Mouse (Mus musculus): ENCODE data around the gene Pomgnt1.
A peak's percentile ranks its signal among the peaks of the same experiment; 100 is the strongest.

The Pomgnt1 gene

DNA sequence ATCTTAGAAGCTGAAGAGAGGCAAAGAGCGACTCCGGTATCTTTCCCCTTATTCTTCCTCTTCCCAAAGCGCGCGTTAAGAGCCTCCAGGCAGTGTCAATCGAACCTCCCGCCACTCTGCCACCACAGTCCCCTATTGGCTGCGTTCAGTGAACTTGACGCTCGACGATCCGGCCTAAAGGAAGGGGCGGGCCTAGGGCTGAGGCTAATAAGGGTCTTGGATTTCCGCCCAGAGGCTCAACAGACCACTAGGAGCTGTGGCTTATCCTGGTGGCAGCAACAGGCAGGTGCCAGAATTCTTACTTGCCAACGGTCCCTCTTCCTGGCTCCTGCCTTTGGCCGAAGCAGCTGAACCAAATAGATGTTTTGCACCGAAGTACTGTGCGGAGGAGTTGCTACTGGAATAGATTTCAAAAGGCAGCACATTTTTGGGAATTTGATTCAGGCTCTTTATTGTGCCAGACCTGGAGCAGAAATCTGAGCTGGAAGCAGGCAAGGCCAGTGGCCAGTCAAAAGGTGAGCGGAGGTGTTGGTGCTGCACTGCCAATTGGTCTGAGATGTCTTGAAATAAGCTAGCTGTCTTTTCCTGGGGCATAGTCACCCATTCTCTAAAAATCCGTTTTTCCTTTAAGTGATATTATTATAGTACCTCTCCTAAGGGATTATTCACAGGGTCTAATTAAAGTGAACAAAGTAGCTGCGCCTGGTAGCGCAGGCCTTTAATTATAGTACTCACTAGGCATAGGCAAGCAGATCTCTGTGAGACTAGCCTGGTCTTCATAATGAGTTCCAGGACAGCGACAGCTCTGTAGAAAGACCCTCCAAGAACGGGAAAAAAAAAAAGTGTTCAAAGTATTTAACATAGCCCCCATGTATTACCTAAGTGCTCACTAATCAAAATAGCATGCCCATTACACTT lies at the start of gene Pomgnt1, which contains the start of gene Rad54l:
Pomgnt1 (plus strand) TSS at position 239 of the 918 bp plus-strand sequence.
Rad54l (minus strand) TSS at position 89 of the 918 bp plus-strand sequence.
- peak; percentile 70 for DNase-seq (ENCODE audit: extremely low spot score, low read depth, low spot score)

- DNase-seq (ENCODE audit: extremely low spot score, low read depth, low spot score): no peak
These were observed 49.4 kb upstream of the Pomgnt1 start for GRCm38 (mm10) chr4:116074145-116074675.

- peak; percentile 100 for DNase-seq (ENCODE audit: extremely low spot score, low read depth, low spot score)
These were observed 48.6 kb upstream of the Pomgnt1 start, which contains the start of the genes Uqcrh and Lrrc41 for GRCm38 (mm10) chr4:116074861-116075620. Gene Uqcrh, minus strand, starts transcription at chr4:116075071. Gene Lrrc41, plus strand, starts transcription at chr4:116075269.

- DNase-seq (ENCODE audit: extremely low spot score, low read depth, low spot score): no peak
These were observed 47.8 kb upstream of the Pomgnt1 start for GRCm38 (mm10) chr4:116075631-116076368.

- DNase-seq (ENCODE audit: extremely low spot score, low read depth, low spot score): no peak
These were observed 47.0 kb upstream of the Pomgnt1 start for GRCm38 (mm10) chr4:116076369-116077231.

DNA sequence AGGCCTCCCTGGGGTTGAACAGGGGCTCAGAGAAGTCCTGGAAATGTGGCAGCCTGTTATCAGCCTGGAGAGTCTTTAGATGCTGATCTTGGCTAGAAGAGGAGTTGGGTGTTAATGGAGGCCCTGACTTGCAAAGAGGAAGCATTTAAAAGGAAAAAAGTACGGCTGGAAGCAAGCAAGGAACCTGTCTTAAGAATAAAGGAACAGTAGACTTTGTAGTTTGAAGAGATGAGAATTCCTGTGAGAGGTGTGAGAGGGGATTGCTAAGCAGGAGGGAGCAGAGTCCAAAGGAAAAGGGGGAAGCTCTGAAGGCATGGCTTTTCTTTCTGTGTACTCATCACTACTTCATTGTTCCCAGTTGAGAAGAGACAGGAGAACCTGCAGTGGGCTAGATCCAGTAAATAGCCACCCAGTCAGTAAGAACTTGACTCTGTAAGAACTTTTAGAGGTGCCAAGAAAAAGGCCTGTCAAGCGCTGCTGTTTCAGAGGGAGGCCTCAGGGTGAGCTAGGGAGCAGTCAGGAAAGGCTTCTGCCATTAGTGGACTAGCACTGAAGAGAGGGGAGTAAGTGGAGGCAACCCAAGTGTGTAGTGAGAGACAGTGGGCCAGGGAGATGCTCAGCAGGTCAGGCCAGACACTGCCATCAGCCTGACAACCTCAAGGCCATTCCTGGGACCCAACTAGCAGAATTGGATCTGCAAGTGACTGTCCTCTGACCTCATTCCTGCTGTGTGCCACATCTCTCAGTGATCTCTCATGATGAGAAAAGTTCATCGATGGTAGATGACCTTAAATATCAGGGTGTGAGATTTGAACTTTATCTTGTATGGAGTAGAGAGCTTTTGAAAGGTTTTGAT lies 46.2 kb upstream of the Pomgnt1 start:
- no peak for DNase-seq (ENCODE audit: extremely low spot score, low read depth, low spot score)

GRCm38 (mm10) chr4:116088510-116089249 lies 35.0 kb upstream of the Pomgnt1 start:
- DNase-seq (ENCODE audit: extremely low spot score, low read depth, low spot score): no peak

- no peak for DNase-seq (ENCODE audit: extremely low spot score, low read depth, low spot score)
These were observed 27.3 kb upstream of the Pomgnt1 start for GRCm38 (mm10) chr4:116096291-116096690.

DNA sequence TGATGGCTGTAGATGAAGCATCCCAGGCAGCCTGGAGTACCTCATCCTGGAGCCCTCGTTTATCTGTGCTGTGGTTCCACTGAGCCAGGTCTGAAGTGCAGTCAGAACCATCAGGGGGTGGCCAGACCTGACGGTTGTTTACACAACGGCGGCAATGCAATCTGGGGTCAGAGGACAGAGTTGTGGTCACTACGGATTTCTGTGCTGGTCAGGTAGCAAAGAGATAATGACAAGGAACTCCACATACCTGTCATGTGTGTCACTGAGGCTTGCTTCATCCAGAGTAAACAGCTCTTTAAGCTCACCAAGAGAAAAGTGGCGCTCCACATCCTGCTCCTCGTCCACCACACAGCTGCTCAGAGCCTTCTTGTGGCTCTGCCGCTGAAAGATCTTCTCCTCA lies 26.4 kb upstream of the Pomgnt1 start:
- DNase-seq (ENCODE audit: extremely low spot score, low read depth, low spot score): no peak

- no peak for DNase-seq (ENCODE audit: extremely low spot score, low read depth, low spot score)
These were observed 22.7 kb upstream of the Pomgnt1 start for GRCm38 (mm10) chr4:116100959-116101358.

GRCm38 (mm10) chr4:116105278-116105677 lies 18.4 kb upstream of the Pomgnt1 start:
- no peak for DNase-seq (ENCODE audit: extremely low spot score, low read depth, low spot score)

DNA sequence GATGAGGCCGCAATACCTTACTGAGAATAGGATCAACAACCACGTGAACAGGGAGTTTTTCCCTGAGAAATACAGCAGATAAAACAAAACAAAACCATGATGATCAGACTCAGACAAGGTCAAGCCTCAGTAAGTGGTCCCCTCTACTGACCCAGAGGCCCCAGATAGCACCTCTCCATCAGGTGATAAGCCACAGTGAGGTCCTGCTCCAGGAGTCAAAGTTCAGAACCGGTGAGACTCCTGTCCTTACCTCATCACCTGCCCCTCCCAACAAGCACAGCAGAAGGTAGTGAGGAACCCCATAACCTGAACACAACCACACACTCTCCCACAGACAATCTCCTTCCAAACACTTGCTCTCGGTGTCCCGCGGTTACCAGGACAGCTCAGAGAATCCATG lies 12.9 kb upstream of the Pomgnt1 start:
- DNase-seq (ENCODE audit: extremely low spot score, low read depth, low spot score): no peak

DNA sequence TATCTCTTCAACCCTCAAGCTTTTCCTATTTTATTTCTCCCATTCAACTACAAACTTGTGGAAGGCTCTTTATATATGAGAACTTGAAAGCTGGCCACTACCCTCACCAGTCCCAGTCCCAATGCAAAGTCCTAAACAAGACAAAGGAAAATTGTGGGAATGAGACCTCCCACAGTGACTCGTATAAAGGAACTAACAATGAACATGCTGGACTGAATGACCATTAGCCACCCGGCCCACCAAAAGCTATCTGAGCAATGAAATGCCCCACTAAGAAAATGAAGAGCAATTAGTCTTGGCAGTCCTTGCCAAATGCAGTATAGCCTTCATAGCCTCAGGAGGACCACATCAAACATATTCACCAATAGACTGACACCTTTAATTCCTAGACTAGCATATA lies 12.2 kb upstream of the Pomgnt1 start:
- no peak for DNase-seq (ENCODE audit: extremely low spot score, low read depth, low spot score)

GRCm38 (mm10) chr4:116122762-116123161 lies 878 bp upstream of the Pomgnt1 start:
- DNase-seq (ENCODE audit: extremely low spot score, low read depth, low spot score): no peak

DNA sequence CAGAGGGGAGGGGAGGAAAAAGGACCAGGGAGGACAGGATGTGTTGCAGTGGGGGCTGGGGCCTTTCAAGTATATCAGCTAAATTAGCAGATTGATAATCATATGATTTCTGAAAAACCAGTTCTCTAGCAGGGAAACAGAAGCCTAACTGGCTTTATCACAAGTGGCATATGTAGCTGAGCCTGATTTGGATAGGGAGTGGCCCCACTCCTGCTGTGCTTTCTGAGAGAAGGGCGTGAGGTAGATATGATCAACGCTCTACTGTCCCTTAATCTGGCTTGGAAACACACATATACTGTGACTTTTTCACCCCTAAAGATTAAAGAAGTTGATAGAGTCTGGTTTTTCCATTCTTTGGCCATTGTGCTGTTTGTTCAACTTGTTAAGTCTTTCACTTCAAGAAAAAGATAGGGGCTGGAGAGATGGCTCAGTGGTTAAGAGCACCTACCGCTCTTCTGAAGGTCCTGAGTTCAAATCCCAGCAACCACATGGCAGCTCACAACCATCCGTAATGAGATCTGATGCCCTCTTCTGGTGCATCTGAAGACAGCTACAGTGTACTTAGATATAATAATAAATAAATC lies 2.3 kb downstream of the Pomgnt1 start:
- DNase-seq (ENCODE audit: extremely low spot score, low read depth, low spot score): no peak

DNA sequence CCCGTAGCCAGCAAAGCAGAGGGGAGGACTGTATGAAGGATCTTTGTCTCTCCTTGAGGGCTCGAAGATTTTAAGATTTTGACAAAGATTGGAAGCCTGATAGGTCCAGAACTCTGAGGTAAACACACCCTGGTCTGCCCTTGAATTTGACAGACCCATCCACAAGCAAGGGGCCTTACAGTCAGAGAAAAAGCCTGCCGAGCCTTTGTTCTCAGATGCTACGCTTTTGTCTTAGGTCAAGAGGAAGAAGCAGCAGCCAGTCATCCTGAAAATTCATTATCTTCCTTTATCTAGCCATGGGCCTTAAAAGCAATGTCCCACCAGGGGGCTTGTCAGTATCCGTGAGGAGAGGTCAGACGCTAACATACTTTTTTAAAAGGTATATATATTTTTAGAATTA lies 4.3 kb downstream of the Pomgnt1 start:
- DNase-seq (ENCODE audit: extremely low spot score, low read depth, low spot score): no peak

DNA sequence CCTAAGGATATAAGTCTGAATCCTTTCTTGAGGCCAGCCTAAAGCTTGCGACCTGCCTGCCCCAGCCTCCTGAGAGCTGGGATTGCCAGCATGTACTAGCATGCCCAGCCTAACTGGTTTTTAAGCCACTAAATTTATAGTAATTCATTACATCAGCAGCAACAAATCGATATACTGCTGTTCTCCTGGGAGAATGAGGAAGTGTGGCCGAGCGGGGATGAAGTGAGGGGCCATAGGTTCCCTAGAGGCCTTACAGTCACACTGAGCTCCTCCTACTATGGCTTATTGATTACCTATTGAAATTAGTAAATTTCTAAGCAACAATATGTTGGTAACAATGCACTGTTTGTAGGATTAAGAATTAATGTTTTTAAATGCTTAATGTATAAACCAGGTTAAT lies 9.5 kb downstream of the Pomgnt1 start:
- DNase-seq (ENCODE audit: extremely low spot score, low read depth, low spot score): no peak

GRCm38 (mm10) chr4:116134990-116135389 lies 11.3 kb downstream of the Pomgnt1 start:
- DNase-seq (ENCODE audit: extremely low spot score, low read depth, low spot score): no peak

Data from hindlimb bud, embryonic 11.5 days (tissue).